In genomic region chr6:116072746-116073261, GRCm38 (mm10) we compare ENCODE assay signal across 8 mouse cellular contexts.
DNase-seq lines count a peak whose midpoint lies in the region; ATAC-seq lines count a peak whose summit lies in the region.

No protein-coding gene starts in this region.

- no peaks in the 10 kb centered on the region for H3K36me3 ChIP-seq in megakaryocyte, embryonic 14.5 days (replicated peaks; ENCODE audit: low read length)

- H3K27me3 ChIP-seq in megakaryocyte, embryonic 14.5 days (replicated peaks), result no peaks in the 10 kb centered on the region

- intact Hi-C loops in gastrocnemius, postnatal 36 days (cut with DNase I), result loop anchor here (5.0 kb wide), 1 partner anchor 36 kb away; no protein-coding TSS in a partner anchor

- ATAC-seq in inflammation-experienced regulatory T-cells, adult 6 months, result no peak

- no peaks in the 10 kb centered on the region for H3K9me3 ChIP-seq in megakaryocyte, embryonic 14.5 days

- peaks cover 43% of the 10 kb centered on the region for H3K4me1 ChIP-seq in megakaryocyte, embryonic 14.5 days

- peak overlapping the region; percentile 80 for H3K4me3 ChIP-seq in megakaryocyte, embryonic 14.5 days (replicated peaks)

- peak; percentile 16 for DNase-seq in 3T3-L1 (ENCODE audit: low read depth, low spot score)
- DNase-seq in Muller cell, postnatal 12 days (ENCODE audit: inconsistent ontology term), result peak; percentile 82
- DNase-seq in gastrocnemius, postnatal 36 days, result peak; percentile 16 to 33
- peak; percentile 13 to 21 for DNase-seq in kidney, adult 8-10 months
- no peak for DNase-seq in spleen, postnatal 14 days (ENCODE audit: low spot score in 2 of 2)
- DNase-seq in urinary bladder, postnatal 10 days (ENCODE audit: low spot score), result no peak

Comparison
In these comparisons a context has a peak if more than half of its experiments do, and no peak if none do; other contexts are left out.
1. DNase-seq: peak in 3T3-L1 (single experiment), Muller cell, postnatal 12 days (single experiment), gastrocnemius, postnatal 36 days (2 of 2) and kidney, adult 8-10 months (2 of 2); none in spleen, postnatal 14 days (0 of 2) and urinary bladder, postnatal 10 days (single experiment).